Mouse (Mus musculus): Measurements from ENCODE around the gene Stk39. TPM values are rescaled to one million over a fixed set of nuclear protein-coding genes. Genes with fewer than 3 reads are reported as not detected.

The Stk39 gene
- polyA plus RNA-seq, 1 experiment from 2014 or later: 5.9 TPM

DNA sequence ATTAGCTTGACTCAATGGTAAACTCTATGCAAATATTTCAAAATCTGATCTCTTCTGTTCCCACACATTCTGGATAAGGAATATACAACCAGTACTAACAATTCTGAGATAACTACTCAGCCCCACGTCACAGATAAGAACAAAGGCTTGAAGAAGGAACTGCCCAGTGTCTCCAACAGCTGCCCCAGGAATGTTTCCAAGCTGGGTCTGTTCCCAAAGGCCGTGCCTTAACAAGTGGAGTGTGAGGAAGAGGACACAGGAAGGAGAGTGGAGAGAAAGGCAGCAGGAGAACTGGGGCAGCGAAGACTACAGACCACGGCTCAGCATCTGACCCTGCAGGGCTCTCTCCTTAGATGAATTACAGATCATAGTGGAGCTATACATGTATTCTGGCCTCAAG is 39.2 kb downstream of the Stk39 start:
- H3K9me3 ChIP-seq (replicated peaks): no peaks in the 10 kb centered on the region
- peaks cover 21% of the 10 kb centered on the region for H3K27me3 ChIP-seq (replicated peaks)
- ATAC-seq: no peak
- WGBS (ENCODE audit: insufficient replicate concordance): 43% methylated on average over 4 of the region's 4 CpGs
- H3K27ac ChIP-seq: no peak overlapping the region
- no peak overlapping the region for H3K4me3 ChIP-seq
- H3K36me3 ChIP-seq: no peaks in the 10 kb centered on the region
- no peak overlapping the region for H3K9ac ChIP-seq
- peaks cover 27% of the 10 kb centered on the region for H3K4me1 ChIP-seq
- H3K4me2 ChIP-seq: no peak overlapping the region

DNA sequence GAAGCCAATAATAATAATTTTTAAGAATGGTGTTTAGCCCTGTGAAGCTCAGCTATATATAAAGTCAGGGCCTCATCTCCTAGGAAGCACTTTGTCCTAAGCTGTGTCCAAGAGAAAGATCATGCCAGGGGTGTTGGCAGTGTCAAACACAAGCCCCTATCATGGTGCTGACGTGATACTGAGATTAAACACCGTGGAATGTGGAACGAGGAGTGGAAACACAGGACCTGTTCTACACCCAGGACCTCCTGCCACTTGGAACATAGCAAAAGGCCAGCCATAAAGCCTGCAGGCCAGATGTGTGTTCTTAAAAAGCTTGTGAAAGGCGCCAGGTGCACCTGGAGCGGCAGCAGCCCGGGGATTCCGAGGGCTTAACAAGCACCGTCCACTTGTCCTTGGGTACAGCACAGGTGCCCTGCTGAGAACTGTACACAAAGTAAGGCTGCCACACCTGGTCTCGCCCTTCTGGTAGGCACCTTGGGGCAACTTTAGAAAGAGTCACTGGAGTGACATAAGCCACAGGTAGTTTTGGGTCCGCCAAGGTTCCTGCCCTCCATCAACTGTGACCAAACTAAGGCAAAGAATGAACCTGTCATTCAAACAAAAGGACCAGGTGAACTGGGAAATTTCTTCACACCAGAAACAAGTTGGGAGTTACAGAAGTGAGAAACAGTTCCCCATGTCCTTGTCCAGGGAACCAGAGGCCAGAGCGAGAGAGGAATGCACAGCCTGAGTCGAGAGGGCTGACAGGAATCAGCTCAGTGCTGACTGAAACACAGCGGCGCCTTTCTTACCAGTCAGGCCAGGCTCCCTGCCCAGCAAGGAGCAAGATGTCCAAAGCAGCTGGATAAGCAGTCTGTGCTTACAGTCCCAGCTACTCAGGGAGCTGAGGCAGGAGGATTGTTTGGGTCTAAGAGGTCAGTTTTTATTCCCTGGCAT is 40.8 kb downstream of the Stk39 start:
- no peak for ATAC-seq
- Histone ChIP-seq H3K9me3 (replicated peaks) (no peaks in the 10 kb centered on the region), H3K4me1 (peaks cover 27% of the 10 kb centered on the region), H3K27ac (no peak overlapping the region), H3K36me3 (no peaks in the 10 kb centered on the region), H3K9ac (no peak overlapping the region), H3K27me3 (replicated peaks) (peaks cover 18% of the 10 kb centered on the region), H3K4me2 (no peak overlapping the region), H3K4me3 (no peak overlapping the region)
- WGBS (ENCODE audit: insufficient replicate concordance): 74% methylated on average over 14 of the region's 14 CpGs

DNA sequence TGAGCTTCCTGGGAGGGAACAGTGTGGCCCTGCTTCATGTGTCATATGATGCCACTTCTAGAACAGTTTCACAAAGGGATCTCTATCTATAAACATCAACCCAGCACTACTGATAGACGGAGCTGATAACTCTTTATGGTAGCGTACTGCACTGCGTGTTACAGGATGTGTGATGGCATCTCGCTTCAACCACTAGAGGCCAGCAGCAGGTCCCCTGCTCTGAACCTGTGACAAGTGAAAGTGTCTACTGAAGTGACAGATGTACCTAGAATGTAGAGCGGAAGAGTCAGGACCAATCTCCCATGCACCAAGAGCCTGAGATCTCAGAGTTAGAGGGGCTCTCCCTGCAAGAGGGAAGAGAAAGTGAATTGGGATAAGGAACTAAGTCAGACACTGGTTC is 41.6 kb downstream of the Stk39 start:
- H3K27me3 ChIP-seq (replicated peaks): peaks cover 10% of the 10 kb centered on the region; the same call in 1 of the 2 replicates
- H3K4me2 ChIP-seq: no peak overlapping the region
- no peaks in the 10 kb centered on the region for H3K36me3 ChIP-seq
- no peak overlapping the region for H3K27ac ChIP-seq
- no peak overlapping the region for H3K9ac ChIP-seq
- H3K4me3 ChIP-seq: no peak overlapping the region
- 67% methylated on average over 5 of the region's 5 CpGs for WGBS (ENCODE audit: insufficient replicate concordance)
- H3K9me3 ChIP-seq (replicated peaks): no peaks in the 10 kb centered on the region
- H3K4me1 ChIP-seq: peaks cover 28% of the 10 kb centered on the region
- ATAC-seq: no peak

DNA sequence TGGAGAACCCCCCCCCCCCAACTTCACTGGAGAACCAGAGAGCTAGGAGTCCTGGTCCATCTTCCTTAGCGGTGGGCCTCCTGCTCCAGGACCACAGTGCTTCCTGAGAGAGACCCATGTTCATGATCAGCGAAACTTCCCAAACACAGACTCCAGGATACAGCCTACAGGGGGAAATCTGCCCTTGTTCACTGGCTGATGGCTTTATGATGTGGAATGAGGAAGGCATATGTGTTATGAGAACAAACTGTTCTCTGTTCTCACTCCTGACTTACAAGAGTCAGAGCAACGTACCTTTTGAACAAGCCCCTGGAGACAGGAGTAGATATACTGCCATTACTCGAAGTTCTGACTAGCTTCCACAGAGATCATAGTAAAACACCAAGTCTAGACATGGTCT is 42.6 kb downstream of the Stk39 start:
- no peak for ATAC-seq
- Histone ChIP-seq H3K27ac (no peak overlapping the region), H3K9me3 (replicated peaks) (no peaks in the 10 kb centered on the region), H3K4me1 (peaks cover 38% of the 10 kb centered on the region), H3K4me3 (no peak overlapping the region), H3K4me2 (no peak overlapping the region), H3K36me3 (no peaks in the 10 kb centered on the region), H3K27me3 (replicated peaks) (peaks cover 5% of the 10 kb centered on the region; the same call in 1 of the 2 replicates), H3K9ac (no peak overlapping the region)
- WGBS (ENCODE audit: insufficient replicate concordance): 64% methylated on average over 4 of the region's 4 CpGs

DNA sequence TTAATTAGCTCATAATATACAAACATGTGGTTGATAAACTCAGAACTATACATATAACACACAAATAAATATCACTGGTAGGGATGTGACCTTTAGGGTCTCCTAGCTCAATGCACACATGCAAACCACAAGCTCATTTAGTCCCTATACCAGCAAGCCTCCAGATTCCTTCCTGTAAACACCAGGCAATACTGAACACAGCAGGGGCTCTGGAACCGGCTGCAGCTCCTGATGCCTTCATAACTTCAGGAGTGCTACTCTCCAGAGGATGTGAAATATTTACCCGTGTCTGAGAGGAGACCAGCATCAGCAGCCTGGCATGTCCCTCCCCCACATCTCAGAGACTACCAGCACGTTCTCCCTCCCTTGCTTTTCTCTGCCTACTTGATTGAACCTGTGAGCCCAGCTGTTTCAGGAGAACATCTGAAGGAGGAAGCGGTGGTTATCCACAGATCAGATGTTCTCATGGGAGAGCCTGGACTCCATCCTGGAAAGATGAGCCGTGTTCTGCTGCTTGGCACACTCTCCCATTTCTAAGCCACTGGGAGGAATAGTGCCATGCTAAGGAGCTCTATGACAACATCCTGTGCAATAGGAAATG is 45.0 kb downstream of the Stk39 start:
- H3K4me2 ChIP-seq: no peak overlapping the region
- peaks cover 35% of the 10 kb centered on the region for H3K4me1 ChIP-seq
- H3K27me3 ChIP-seq (replicated peaks): no peaks in the 10 kb centered on the region
- peak overlapping the region; percentile 37; the same call in 1 of the 2 replicates for H3K27ac ChIP-seq
- H3K4me3 ChIP-seq: no peak overlapping the region
- no peak for ATAC-seq
- no peaks in the 10 kb centered on the region for H3K9me3 ChIP-seq (replicated peaks)
- 64% methylated on average over 5 of the region's 5 CpGs for WGBS (ENCODE audit: insufficient replicate concordance)
- H3K9ac ChIP-seq: no peak overlapping the region
- no peaks in the 10 kb centered on the region for H3K36me3 ChIP-seq

- peaks cover 38% of the 10 kb centered on the region for H3K4me1 ChIP-seq
- peak overlapping the region; percentile 2; the same call in 1 of the 2 replicates for H3K9ac ChIP-seq
- H3K36me3 ChIP-seq: no peaks in the 10 kb centered on the region
- WGBS (ENCODE audit: insufficient replicate concordance): 26% methylated on average over 4 of the region's 4 CpGs
- no peaks in the 10 kb centered on the region for H3K27me3 ChIP-seq (replicated peaks)
- peak; percentile 100 for ATAC-seq
- peak overlapping the region; percentile 80 for H3K27ac ChIP-seq
- no peaks in the 10 kb centered on the region for H3K9me3 ChIP-seq (replicated peaks)
- peak overlapping the region; percentile 5; the same call in 1 of the 2 replicates for H3K4me3 ChIP-seq
- H3K4me2 ChIP-seq: peak overlapping the region; percentile 52
Measured at GRCm38 (mm10) chr2:68426074-68426473, 46.0 kb downstream of the Stk39 start.

- Histone ChIP-seq H3K4me1 (peaks cover 25% of the 10 kb centered on the region), H3K9me3 (replicated peaks) (no peaks in the 10 kb centered on the region), H3K4me2 (no peak overlapping the region), H3K4me3 (no peak overlapping the region), H3K9ac (no peak overlapping the region), H3K27ac (no peak overlapping the region), H3K27me3 (replicated peaks) (no peaks in the 10 kb centered on the region), H3K36me3 (no peaks in the 10 kb centered on the region)
- no peak for ATAC-seq
- 23% methylated on average over 6 of the region's 6 CpGs for WGBS (ENCODE audit: insufficient replicate concordance)
Measured at GRCm38 (mm10) chr2:68421002-68421401, 51.1 kb downstream of the Stk39 start.

GRCm38 (mm10) chr2:68420223-68420622 is 51.8 kb downstream of the Stk39 start:
- Histone ChIP-seq H3K4me1 (peaks cover 17% of the 10 kb centered on the region), H3K4me2 (no peak overlapping the region), H3K9me3 (replicated peaks) (no peaks in the 10 kb centered on the region), H3K27me3 (replicated peaks) (no peaks in the 10 kb centered on the region), H3K27ac (no peak overlapping the region), H3K36me3 (no peaks in the 10 kb centered on the region), H3K4me3 (no peak overlapping the region), H3K9ac (no peak overlapping the region)
- no peak for ATAC-seq
- 75% methylated on average over 6 of the region's 6 CpGs for WGBS (ENCODE audit: insufficient replicate concordance)

- H3K4me2 ChIP-seq: no peak overlapping the region
- H3K9ac ChIP-seq: no peak overlapping the region
- no peak for ATAC-seq
- peaks cover 12% of the 10 kb centered on the region for H3K4me1 ChIP-seq
- no peak overlapping the region for H3K27ac ChIP-seq
- H3K4me3 ChIP-seq: no peak overlapping the region
- WGBS (ENCODE audit: insufficient replicate concordance): 78% methylated on average over 7 of the region's 7 CpGs
- no peaks in the 10 kb centered on the region for H3K36me3 ChIP-seq
- H3K9me3 ChIP-seq (replicated peaks): no peaks in the 10 kb centered on the region
- H3K27me3 ChIP-seq (replicated peaks): no peaks in the 10 kb centered on the region
Measured at GRCm38 (mm10) chr2:68419746-68420145, 52.3 kb downstream of the Stk39 start.

- WGBS (ENCODE audit: insufficient replicate concordance): 76% methylated on average over 7 of the region's 7 CpGs
- H3K36me3 ChIP-seq: no peaks in the 10 kb centered on the region
- no peak for ATAC-seq
- no peaks in the 10 kb centered on the region for H3K27me3 ChIP-seq (replicated peaks)
- peaks cover 9% of the 10 kb centered on the region for H3K4me1 ChIP-seq
- no peak overlapping the region for H3K27ac ChIP-seq
- H3K4me3 ChIP-seq: no peak overlapping the region
- H3K4me2 ChIP-seq: no peak overlapping the region
- no peaks in the 10 kb centered on the region for H3K9me3 ChIP-seq (replicated peaks)
- no peak overlapping the region for H3K9ac ChIP-seq
Measured at GRCm38 (mm10) chr2:68419165-68419564, 52.9 kb downstream of the Stk39 start.

GRCm38 (mm10) chr2:68417081-68417480 is 55.0 kb downstream of the Stk39 start:
- Histone ChIP-seq H3K9me3 (replicated peaks) (no peaks in the 10 kb centered on the region), H3K27me3 (replicated peaks) (no peaks in the 10 kb centered on the region), H3K4me3 (no peak overlapping the region), H3K27ac (no peak overlapping the region), H3K4me1 (peaks cover 9% of the 10 kb centered on the region), H3K36me3 (no peaks in the 10 kb centered on the region), H3K9ac (no peak overlapping the region), H3K4me2 (no peak overlapping the region)
- ATAC-seq: no peak
- 80% methylated on average over 5 of the region's 5 CpGs for whole genome bisulfite sequencing (ENCODE audit: insufficient replicate concordance)

- Histone ChIP-seq H3K4me3 (no peak overlapping the region), H3K27ac (no peak overlapping the region), H3K4me1 (peaks cover 3% of the 10 kb centered on the region), H3K9ac (no peak overlapping the region), H3K36me3 (no peaks in the 10 kb centered on the region), H3K9me3 (replicated peaks) (no peaks in the 10 kb centered on the region), H3K27me3 (replicated peaks) (no peaks in the 10 kb centered on the region; the same call in 1 of the 2 replicates), H3K4me2 (no peak overlapping the region)
- 74% methylated on average over 6 of the region's 6 CpGs for WGBS (ENCODE audit: insufficient replicate concordance)
- no peak for ATAC-seq
Measured at GRCm38 (mm10) chr2:68415691-68416090, 56.4 kb downstream of the Stk39 start.

Data from liver, embryonic 12.5 days (tissue).